Mouse (Mus musculus) liver, adult 2 months (tissue): ENCODE measurements around the gene Sec14l1. TPM values are rescaled to one million over a fixed set of nuclear protein-coding genes. Genes with fewer than 3 reads are reported as not detected.

Source experiments
- DNase-seq: peaks from one replicate; pipeline ENCODE4 v3.0.0-alpha.2; 2011; ENCODE audit warnings: low read depth, low spot score; ENCODE audit errors: extremely low read depth
- H3K27ac ChIP-seq: fragments of 200-500 bp; replicated peaks from 2 replicates; pipeline ENCODE4 v1.5.1; 2012; ENCODE audit warnings: low read depth, mild to moderate bottlenecking, control low read depth, inconsistent platforms, low read length; ENCODE audit not compliant: insufficient read depth
- H3K27me3 ChIP-seq: fragments of 200-500 bp; 2 replicates; pipeline ENCODE4 v1.6.1; 2012; ENCODE audit warnings: mild to moderate bottlenecking, moderate library complexity, low read length, inconsistent platforms; ENCODE audit not compliant: control insufficient read depth, insufficient read depth
- H3K36me3 ChIP-seq: fragments of 200-500 bp; 2 replicates; pipeline ENCODE4 v1.6.1; 2012; ENCODE audit warnings: low read length, inconsistent platforms; ENCODE audit not compliant: control insufficient read depth, insufficient read depth
- H3K4me1 ChIP-seq: fragments of 200-500 bp; 2 replicates; pipeline ENCODE4 v1.6.1; 2011; ENCODE audit warnings: low read length; ENCODE audit not compliant: control insufficient read depth, insufficient read depth
- H3K4me3 ChIP-seq: fragments of 200-500 bp; 2 replicates; pipeline ENCODE4 v1.5.1; 2011; ENCODE audit warnings: low read depth, mild to moderate bottlenecking, control low read depth, low read length, moderate library complexity; ENCODE audit not compliant: insufficient read depth
- H3K79me2 ChIP-seq: fragments of 200-500 bp; 2 replicates; pipeline ENCODE4 v1.6.1; 2012; ENCODE audit warnings: inconsistent platforms, mild to moderate bottlenecking, low read length, moderate library complexity; ENCODE audit not compliant: control insufficient read depth, insufficient read depth
- H3K9ac ChIP-seq: fragments of 200-500 bp; 2 replicates; pipeline ENCODE4 v1.6.1; 2012; ENCODE audit warnings: low read depth, mild to moderate bottlenecking, control low read depth, inconsistent platforms, low read length
- CTCF ChIP-seq: fragments of 200-500 bp; IDR thresholded peaks from 2 replicates; pipeline ENCODE4 v1.5.1; 2011; ENCODE audit warnings: low read depth, low read length, control low read depth
- POLR2A ChIP-seq: fragments of 200-500 bp; IDR thresholded peaks from 2 replicates; pipeline ENCODE4 v1.6.1; 2011; ENCODE audit warnings: low read length, control low read depth; ENCODE audit not compliant: insufficient read depth; ENCODE audit errors: extremely low read depth
- WGBS: fragments of 180-500 bp; shearing (Covaris S2); methylation state at CpG from one replicate; pipeline ENCODE4 v1.1.7; 2018; 5-methylcytosine and 5-hydroxymethylcytosine counted together
- polyA plus RNA-seq: library from polyadenylated mRNA; depleted of rRNA; stranded (reverse); fragments of >200 nt; gene quantifications from 2 replicates; pipeline ENCODE4 v1.2.3, GENCODE M21; 2012
- total RNA-seq: library from RNA; depleted of rRNA; stranded (reverse); fragments of >200 nt; gene quantifications from 2 replicates; pipeline ENCODE4 v1.2.3, GENCODE M21; 2014

The Sec14l1 gene
- total and polyA plus RNA-seq, 2 experiments = 4.6 to 8.2 TPM

DNA sequence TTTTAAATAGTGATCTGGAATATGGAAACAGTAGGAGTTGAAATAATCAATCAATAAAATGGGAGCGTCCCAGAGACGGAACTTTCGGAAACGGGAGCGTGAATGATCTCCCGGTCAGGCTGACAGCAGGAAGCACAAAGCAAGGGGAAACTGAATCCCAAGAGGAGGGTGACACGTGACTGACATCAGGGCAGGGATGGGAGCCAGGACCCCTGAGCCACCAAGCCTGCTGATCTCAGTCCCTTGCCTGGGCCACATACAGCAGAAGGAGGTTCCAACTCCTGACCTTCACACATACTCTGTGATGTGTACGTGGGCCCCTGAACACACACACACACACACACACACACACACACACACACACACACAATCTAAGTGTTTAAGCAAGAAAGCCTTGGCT lies 46.6 kb downstream of the Sec14l1 start:
- H3K36me3 ChIP-seq = no peaks in the 10 kb centered on the region; the same call in 1 of the 2 replicates
- H3K9ac ChIP-seq = no peak overlapping the region
- H3K27me3 ChIP-seq = no peaks in the 10 kb centered on the region
- TF ChIP-seq POLR2A (no peak), CTCF (no peak)
- H3K79me2 ChIP-seq = no peaks in the 10 kb centered on the region
- H3K27ac ChIP-seq = no peak overlapping the region
- 43% methylated on average over 8 of the region's 8 CpGs for WGBS
- no peak for DNase-seq
- H3K4me3 ChIP-seq = no peak overlapping the region
- no peaks in the 10 kb centered on the region for H3K4me1 ChIP-seq

- DNase-seq = no peak
- 93% methylated on average over 9 of the region's 9 CpGs for WGBS
- no peaks in the 10 kb centered on the region for H3K79me2 ChIP-seq
- no peak overlapping the region for H3K4me3 ChIP-seq
- no peaks in the 10 kb centered on the region for H3K36me3 ChIP-seq
- no peaks in the 10 kb centered on the region for H3K4me1 ChIP-seq
- H3K9ac ChIP-seq = no peak overlapping the region
- H3K27ac ChIP-seq = no peak overlapping the region
- TF ChIP-seq POLR2A (no peak), CTCF (no peak)
- H3K27me3 ChIP-seq = no peaks in the 10 kb centered on the region
Observed at GRCm38 (mm10) chr11:117163098-117163497, 48.1 kb downstream of the Sec14l1 start.

DNA sequence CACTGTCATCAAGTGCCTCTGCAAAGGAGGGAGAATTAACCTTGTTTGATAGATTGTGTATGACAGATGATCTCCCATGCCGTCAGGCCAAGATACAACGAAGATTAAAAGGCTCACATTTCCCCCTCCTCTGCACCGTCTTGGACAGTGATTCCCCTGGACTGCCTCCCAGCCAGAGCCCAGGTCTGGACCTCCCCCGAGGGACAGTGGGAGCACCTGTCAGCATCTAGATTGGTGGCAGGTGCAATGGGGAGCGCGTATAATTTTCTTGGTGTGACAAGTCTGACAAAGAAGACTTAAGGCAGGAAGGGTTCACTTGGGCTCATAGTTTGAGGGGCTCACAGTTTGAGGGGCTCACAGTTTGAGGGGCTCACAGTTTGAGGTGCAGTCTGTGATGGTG lies 48.8 kb downstream of the Sec14l1 start:
- H3K9ac ChIP-seq = no peak overlapping the region
- no peak overlapping the region for H3K27ac ChIP-seq
- WGBS = 87% methylated on average over 6 of the region's 6 CpGs
- TF ChIP-seq POLR2A (no peak), CTCF (no peak)
- H3K27me3 ChIP-seq = no peaks in the 10 kb centered on the region
- H3K36me3 ChIP-seq = no peaks in the 10 kb centered on the region
- H3K4me1 ChIP-seq = no peaks in the 10 kb centered on the region
- DNase-seq = no peak
- H3K4me3 ChIP-seq = no peak overlapping the region
- H3K79me2 ChIP-seq = no peaks in the 10 kb centered on the region

- 84% methylated on average over 20 of the region's 20 CpGs for WGBS
- Histone ChIP-seq H3K27me3 (no peaks in the 10 kb centered on the region), H3K4me1 (no peaks in the 10 kb centered on the region), H3K4me3 (no peak overlapping the region), H3K9ac (no peak overlapping the region), H3K27ac (no peak overlapping the region), H3K36me3 (no peaks in the 10 kb centered on the region), H3K79me2 (no peaks in the 10 kb centered on the region)
- TF ChIP-seq POLR2A (no peak), CTCF (no peak)
- no peak for DNase-seq
Observed at GRCm38 (mm10) chr11:117168278-117169087, 53.5 kb downstream of the Sec14l1 start.

- Histone ChIP-seq H3K4me1 (no peaks in the 10 kb centered on the region), H3K27ac (no peak overlapping the region), H3K9ac (no peak overlapping the region), H3K27me3 (no peaks in the 10 kb centered on the region), H3K36me3 (no peaks in the 10 kb centered on the region), H3K4me3 (no peak overlapping the region), H3K79me2 (no peaks in the 10 kb centered on the region)
- 90% methylated on average over 11 of the region's 11 CpGs for WGBS
- TF ChIP-seq CTCF (no peak), POLR2A (no peak)
- DNase-seq = no peak
Observed at GRCm38 (mm10) chr11:117169088-117169635, 54.2 kb downstream of the Sec14l1 start.
